In the genomic region with DNA sequence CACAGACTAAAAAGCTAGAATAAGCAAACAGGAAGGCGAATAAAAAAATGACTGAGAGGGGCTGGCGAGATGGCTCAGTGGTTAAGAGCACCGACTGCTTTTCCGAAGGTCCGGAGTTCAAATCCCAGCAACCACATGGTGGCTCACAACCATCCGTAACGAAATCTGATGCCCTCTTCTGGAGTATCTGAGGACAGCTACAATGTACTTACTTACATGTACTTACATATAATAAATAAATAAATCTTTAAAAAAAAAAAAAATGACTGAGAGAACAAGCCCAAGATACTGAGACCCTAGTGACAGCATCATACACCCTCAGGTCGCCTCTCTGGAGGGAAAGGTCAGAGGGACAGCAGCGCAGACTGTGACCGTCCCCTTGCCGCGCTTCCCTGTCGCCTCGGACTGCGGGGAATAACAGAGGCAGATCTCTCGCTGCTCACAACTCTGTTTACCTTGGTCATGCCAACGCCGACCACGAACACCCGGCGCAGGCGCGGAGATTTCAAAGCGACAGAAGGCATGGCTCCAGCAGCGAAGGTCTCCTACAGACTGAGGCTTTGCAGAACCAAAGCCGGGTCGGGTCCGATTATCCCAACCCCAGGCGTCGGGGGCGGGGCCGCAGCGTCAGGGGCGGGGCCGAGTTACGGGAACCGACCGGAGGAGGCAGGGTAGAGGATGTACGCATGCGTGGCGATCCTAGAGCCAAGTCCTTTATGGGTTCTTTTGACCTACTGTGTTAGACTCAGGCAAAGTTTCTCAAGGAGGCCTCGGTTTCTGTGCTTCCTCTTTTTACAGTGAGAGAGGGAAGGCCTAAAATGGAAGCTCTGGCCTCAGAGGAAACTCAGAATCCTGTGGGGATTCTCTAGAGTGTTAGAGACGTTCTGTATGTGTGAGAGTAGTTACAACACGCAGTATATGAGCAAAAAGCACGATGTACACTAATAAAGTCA, we compare ENCODE assay signal across 8 mouse cellular contexts. TPM values are rescaled to one million over a fixed set of nuclear protein-coding genes. Genes with fewer than 3 reads are reported as not detected.
DNase-seq lines count a peak whose midpoint lies in the region; ATAC-seq lines count a peak whose summit lies in the region.

No protein-coding gene starts in this region.

- H3K4me3 ChIP-seq in hindbrain, embryonic 12.5 days = peak overlapping the region; percentile 65

- no peaks in the 10 kb centered on the region for H3K36me3 ChIP-seq in hindbrain, embryonic 12.5 days

- peak; percentile 86 for DNase-seq in MN1 (ENCODE audit: low spot score)
- peak; percentile 97 for DNase-seq in cerebellum, adult 9-10 months
- peak; percentile 86 to 94 for DNase-seq in frontal cortex, adult 2 months (ENCODE audit: extremely low spot score in 1 of 2, low spot score in 1 of 2)
- DNase-seq in layer of hippocampus, postnatal 14 days (ENCODE audit: low spot score in 2 of 2) = peak; percentile 89 to 93
- peak; percentile 97 for DNase-seq in lung, postnatal 14 days
- DNase-seq in retina, adult 2 months (ENCODE audit: low read depth, low spot score) = peak; percentile 84
- DNase-seq in thymus, postnatal 36 days = peak; percentile 89 to 92

- H3K9me3 ChIP-seq in hindbrain, embryonic 12.5 days (replicated peaks) = no peaks in the 10 kb centered on the region

- peak overlapping the region; percentile 71 for H3K9ac ChIP-seq in hindbrain, embryonic 12.5 days

- no peaks in the 10 kb centered on the region for H3K27me3 ChIP-seq in hindbrain, embryonic 12.5 days

- 14% methylated on average over 45 of the region's 45 CpGs for WGBS in hindbrain, embryonic 12.5 days

- ATAC-seq in hindbrain, embryonic 12.5 days (ENCODE audit: low FRiP score) = peak; percentile 90

- H3K27ac ChIP-seq in hindbrain, embryonic 12.5 days = peak overlapping the region; percentile 68

- H3K4me2 ChIP-seq in hindbrain, embryonic 12.5 days (replicated peaks) = peak overlapping the region; percentile 60

- no peaks in the 10 kb centered on the region for H3K4me1 ChIP-seq in hindbrain, embryonic 12.5 days

RNA-seq across cellular contexts. Expression of a gene that starts 22.0 kb away (rescaled TPM):
- polyA plus RNA-seq in frontal cortex, adult 2 months (2012; rRNA removed) = 8.4 and 10.9 TPM in 2 replicates
- polyA plus RNA-seq in hindbrain, embryonic 12.5 days (2016; fragmentation: Nextera tagmentation; extraction: Ambion mirVana) = 0.48 and 0.98 TPM in 2 replicates
- total RNA-seq in layer of hippocampus, postnatal 14 days (2021) = 10 to 100 TPM in 1 of 2 experiments, 1 to 10 TPM in 1; 8.8 to 11.5 TPM

RNA-seq across cellular contexts. Expression of a gene that starts 26.6 kb away (rescaled TPM):
- 218 and 242 TPM in 2 replicates for polyA plus RNA-seq in frontal cortex, adult 2 months (2012; rRNA removed)
- 190 and 202 TPM in 2 replicates for polyA plus RNA-seq in hindbrain, embryonic 12.5 days (2016; fragmentation: Nextera tagmentation; extraction: Ambion mirVana)
- 10 to 100 TPM; 87.2 to 87.7 TPM for total RNA-seq in layer of hippocampus, postnatal 14 days (2021)

RNA-seq across cellular contexts. Expression of a gene that starts 47.0 kb away (rescaled TPM):
- 40.9 and 47.6 TPM in 2 replicates for polyA plus RNA-seq in frontal cortex, adult 2 months (2012; rRNA removed)
- 17.0 and 18.8 TPM in 2 replicates for polyA plus RNA-seq in hindbrain, embryonic 12.5 days (2016; fragmentation: Nextera tagmentation; extraction: Ambion mirVana)
- 10 to 100 TPM; 12.0 to 14.1 TPM for total RNA-seq in layer of hippocampus, postnatal 14 days (2021)

Comparison
In these comparisons a context has a peak if more than half of its experiments do, and no peak if none do; other contexts are left out.
1. Peak in every context shown above with its lines: DNase-seq, ATAC-seq, H3K4me3 ChIP-seq and H3K27ac ChIP-seq.